Mouse (Mus musculus) cerebellum, adult (tissue): ENCODE results near the gene Slc6a9.

ENCODE experiments used
- ATAC-seq: cut with Nextera tagmentation; 2 replicates; pipeline ENCODE4 v1.9.2; 2017; ENCODE audit warnings: mild to moderate bottlenecking, moderate library complexity, mixed read lengths; ENCODE audit not compliant: insufficient number of reproducible peaks, low FRiP score, low TSS enrichment

The Slc6a9 gene

GRCm38 (mm10) chr4:117837271-117837670, 3.0 kb downstream of the Slc6a9 start:
- no peak for ATAC-seq

DNA sequence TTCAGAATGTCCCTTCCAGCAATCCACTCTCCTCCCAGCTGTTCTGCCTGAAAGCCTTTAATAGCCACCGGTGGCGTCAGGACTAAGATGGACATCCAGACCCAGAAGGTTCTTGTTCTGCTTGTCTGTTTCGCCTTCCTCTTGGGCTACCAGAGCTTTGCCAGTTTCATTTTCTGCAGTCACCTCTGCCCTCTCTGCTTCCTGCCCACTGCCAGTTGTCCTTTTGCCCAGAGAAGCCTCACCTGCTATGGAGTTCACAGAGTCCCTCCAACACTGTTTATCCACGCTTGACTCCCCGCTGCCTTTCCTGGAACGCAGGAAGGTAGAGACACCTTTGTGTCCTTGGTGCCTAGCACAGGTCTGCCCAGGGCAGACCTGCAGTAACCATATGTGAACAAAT, 5.1 kb downstream of the Slc6a9 start:
- no peak for ATAC-seq

DNA sequence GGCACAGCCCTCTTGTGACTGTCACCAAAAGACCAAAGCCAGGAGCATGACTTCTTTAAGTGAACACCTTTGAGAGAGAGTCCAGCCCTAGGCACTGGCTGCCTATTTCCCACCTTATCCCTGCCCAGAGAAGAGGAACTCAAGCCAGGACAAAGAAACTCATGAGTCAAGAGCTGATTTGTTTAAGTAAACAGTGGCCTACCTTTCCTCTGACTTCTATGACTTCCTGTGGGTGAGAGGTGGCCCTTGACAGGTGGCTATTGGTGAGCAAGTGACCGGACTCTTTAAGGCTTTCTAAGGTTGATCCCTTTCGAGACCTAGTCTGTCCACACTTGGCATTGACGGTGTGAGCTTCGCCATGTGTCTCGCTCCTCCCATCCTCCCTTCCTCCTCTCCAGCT, 6.5 kb downstream of the Slc6a9 start:
- ATAC-seq: no peak

- no peak for ATAC-seq
These were observed 7.3 kb downstream of the Slc6a9 start for GRCm38 (mm10) chr4:117841566-117841965.

- ATAC-seq: no peak
These were observed 8.8 kb downstream of the Slc6a9 start for GRCm38 (mm10) chr4:117843101-117843500.

DNA sequence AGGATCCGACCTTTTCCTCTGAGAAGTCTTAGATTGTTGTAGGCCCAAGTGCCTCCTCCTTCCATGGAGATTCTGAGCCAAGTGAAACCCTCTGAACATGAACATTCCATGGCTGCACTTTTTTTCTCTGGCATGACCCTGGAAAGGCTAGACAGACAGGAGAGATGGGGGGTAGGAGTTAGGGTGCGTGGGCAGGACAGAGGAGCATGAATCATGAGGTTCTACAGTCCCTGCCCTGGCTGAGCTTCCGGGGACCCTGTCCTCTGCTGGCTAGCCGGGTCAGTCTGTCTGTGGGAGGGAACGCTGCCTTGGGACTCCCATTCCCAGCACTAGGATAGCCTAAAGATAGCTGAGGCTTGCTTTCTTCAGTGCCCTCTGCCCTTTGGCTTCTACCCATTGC, 10.2 kb downstream of the Slc6a9 start:
- no peak for ATAC-seq

DNA sequence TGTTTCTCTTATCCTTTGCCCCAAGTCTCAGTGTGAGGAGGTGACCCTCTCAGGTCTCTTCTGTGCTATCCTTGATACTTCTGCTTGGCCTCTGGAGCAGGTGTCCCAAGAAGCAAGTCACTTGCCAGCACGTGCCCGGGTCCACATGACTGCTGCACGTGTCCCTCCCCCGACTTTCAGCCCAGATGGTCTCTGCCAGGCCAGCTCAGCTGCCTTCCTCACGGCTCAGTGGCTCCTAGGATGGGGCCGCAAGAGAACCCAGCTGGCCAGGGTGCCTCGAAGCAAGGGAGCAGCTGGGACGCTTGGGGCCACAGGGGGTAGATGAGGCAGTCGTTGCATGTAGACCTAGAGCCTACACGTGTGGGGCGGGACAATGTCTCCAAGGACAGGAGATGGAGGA, 11.0 kb downstream of the Slc6a9 start:
- no peak for ATAC-seq

DNA sequence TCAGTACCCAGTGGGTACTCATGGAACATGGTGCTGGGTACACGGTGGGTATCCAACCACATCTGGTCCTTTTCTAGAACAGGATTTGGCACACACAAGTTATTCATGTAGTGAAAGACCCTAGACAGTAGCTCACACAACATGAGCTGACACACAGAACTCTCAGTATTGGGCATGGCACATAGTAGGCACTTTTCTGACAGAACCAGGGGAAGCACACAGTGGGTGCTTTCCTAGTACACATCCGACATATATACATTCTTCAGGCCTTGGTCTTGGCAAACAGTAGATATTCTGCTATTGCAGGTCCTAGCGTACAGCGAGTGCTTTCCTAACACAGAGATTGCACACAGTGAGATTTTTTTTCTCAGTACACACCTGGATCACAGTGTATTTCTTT, 12.0 kb downstream of the Slc6a9 start:
- no peak for ATAC-seq

- ATAC-seq: no peak
These were observed 12.7 kb downstream of the Slc6a9 start for GRCm38 (mm10) chr4:117847011-117847410.

DNA sequence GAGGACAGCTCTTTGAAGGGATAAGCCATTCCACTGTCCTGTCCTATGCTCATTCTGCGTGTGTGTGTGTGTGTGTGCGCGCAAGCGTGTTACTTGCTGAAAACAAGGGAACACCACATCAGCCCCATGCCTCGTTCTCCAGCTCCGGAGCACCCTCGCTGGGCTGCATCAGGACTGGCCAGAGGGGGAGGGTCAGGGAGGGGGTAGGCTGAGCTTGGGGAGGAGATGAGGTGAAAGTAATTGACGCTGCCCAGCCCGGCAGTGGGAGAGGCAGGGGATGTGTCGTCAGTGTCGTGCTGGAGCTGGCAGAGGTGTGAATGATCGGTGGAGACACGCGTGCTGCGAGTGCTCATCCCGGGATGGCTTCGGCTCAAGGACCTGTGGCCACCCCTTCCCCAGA, 14.8 kb downstream of the Slc6a9 start:
- ATAC-seq: no peak

DNA sequence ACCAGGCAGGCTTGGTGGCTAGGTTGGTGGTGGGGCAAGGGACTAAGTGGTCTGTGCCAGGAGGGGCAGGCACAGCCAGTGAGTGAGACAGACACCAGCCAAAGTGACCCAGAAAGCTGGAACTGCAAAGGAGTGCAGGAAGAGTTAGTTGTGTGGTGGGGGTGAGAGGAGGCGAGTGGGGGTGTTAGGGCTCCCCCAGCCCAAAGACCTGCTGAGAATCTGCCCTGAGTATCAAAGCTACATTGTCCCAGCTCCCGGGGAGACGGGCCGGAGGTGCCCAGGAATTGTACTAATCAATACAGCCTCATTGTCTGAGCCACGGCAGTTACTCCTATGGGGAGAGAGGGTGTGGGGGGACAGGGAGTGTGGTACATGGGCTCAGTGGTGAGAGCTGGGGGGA, 15.2 kb downstream of the Slc6a9 start:
- ATAC-seq: no peak

DNA sequence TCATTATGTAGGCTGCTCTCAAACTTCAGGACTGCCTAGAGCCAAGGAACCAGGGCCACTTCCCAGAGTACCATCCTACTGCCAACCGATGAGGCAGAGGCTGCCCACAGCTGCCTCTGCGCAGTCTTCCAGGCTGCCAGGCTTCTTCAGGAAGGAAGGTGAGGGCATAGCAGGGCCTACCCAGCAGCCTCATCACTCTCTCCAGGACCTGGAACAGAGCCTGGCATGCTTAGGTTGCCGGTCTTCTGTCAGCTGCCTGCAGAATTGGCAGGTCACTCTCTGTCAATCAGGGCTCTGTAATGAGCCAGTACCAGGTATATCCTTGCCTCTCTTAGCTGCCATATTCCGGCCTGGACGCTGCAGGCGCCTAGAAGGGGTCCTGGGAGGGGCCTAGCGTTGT, 15.9 kb downstream of the Slc6a9 start:
- no peak for ATAC-seq

GRCm38 (mm10) chr4:117850871-117851270, 16.6 kb downstream of the Slc6a9 start:
- no peak for ATAC-seq

DNA sequence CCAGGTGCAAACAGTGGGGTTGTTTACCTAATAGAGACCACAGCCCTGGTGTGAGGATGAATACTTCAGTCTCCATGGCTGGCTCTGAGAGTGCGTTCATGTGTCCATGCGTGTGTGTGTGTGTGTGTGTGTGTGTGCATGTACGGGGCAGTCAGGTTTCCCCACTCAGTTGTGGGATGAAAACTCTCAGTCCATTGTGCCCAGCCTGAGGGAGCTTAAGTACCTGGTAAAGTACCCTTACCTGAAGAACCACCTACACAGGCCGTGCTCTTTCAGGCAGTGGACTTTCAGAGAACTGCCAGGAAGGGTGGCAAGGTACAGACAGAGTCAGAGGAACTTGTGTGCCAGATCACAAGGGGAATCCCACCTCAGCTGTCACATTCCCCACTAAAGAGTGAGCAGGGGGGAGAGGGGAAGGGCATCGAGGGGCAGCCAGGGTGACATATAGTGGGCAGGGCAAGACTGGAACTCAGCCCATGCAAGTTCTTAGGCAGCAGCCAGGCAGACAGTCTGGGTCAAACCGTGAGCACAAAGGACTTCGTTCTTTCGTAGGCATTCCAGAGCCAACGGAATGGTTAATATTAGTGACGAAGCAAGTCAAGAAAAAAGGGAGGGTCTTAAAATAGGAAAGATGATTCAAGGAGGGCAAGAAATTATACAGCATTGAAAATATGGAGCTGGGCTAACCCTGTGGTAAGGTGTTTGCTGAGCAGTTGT, 18.0 kb downstream of the Slc6a9 start:
- no peak for ATAC-seq

DNA sequence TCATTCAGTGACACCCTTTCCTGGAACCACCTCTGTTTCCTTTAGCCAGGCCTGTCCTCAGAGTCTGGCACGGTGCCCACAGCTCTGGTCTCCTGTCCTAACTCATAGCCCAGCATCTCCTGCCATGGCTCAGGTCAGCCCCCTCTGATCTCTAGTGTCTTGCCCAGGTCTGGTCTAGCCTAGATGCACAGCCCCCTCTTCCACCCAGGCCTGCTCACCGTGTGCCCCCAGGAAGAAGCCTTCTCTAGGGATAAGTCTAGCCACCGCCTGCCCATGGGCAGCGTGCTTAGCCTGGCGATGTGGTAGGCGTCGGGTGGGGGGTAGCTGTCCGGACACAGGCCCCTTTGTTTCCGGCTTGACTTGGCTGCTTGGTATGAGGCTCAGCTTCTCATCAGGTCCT, 20.8 kb downstream of the Slc6a9 start:
- 0 out of 2 replicates have a peak, but pooled peaks have one; percentile 46 for ATAC-seq

DNA sequence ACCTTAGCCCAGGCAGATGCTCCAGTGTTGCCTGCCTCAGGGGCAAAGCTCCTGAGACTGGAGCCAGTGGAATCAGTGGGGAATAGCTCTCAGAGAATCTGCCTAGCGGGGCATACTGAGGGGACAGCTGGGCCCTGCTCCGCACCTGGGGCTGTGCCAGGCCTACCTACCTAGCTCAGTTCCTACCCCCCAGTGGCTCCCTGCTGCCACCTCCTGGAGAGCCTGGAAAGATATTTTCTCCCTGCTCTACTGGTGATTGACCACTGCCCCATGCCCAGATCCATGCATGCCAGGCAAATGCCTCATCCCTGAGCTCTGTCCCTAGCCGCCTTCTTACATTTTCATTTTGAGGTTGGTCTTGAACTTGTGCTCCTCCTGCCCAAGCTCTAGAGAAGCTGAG, 24.5 kb downstream of the Slc6a9 start:
- ATAC-seq: no peak

DNA sequence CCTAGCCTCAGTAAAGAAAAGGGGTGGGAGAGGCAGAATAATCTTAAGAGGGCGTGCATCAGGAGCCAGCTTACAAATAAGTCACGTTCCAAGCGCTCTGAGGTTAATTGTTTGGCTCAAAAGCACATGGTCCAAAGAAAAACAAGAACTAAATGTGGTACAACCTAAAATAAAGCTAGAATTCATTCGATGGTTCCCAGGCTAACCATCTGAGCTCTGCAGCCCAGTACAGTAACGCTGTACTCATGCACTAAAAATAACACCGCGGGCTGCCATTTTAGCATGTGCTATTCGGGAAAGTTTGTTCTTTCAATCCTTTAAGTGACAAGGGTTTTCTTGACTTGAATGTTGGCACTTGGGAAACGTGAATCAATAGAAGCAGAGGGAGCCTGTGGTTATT, 26.3 kb downstream of the Slc6a9 start:
- no peak for ATAC-seq

GRCm38 (mm10) chr4:117862823-117863222, 28.5 kb downstream of the Slc6a9 start:
- no peak for ATAC-seq

- ATAC-seq: no peak
These were observed 31.8 kb downstream of the Slc6a9 start for GRCm38 (mm10) chr4:117866083-117866482.

DNA sequence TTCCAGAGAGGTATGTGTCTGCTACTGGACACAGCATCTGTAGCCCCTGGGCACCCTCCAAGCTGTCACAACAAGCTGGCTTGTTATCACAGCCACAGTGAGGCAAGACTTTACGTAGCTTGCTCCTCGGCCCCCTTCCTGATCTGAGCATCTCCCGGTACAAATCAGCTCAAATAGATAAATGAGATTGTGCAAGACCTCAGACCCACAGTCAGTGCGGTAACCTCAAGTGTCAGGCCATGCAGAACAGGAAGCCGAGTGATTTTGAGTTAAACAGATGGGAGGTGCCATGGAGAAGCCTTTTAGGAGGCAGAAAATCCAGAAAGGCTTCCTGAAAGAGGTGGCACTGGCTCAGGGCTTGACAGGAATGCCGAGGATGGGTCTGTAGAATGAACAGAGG, 32.7 kb downstream of the Slc6a9 start:
- ATAC-seq: no peak

DNA sequence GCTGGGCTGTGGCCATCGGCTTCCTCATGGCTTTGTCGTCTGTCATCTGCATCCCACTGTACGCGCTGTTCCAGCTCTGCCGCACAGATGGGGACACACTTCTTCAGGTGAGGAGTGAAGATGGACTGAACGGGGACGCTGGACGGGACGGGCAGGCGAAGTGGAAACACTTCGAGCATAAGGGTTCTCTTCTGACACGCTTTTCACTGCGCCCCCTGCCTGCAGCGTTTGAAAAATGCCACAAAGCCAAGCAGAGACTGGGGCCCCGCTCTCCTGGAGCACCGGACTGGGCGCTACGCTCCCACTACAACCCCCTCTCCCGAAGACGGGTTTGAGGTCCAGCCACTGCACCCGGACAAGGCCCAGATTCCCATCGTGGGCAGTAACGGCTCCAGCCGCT, 33.5 kb downstream of the Slc6a9 start:
- no peak for ATAC-seq

- no peak for ATAC-seq
These were observed 35.0 kb downstream of the Slc6a9 start for GRCm38 (mm10) chr4:117869317-117869716.

GRCm38 (mm10) chr4:117870437-117870836, 36.1 kb downstream of the Slc6a9 start:
- ATAC-seq: no peak
